In the genomic region with DNA sequence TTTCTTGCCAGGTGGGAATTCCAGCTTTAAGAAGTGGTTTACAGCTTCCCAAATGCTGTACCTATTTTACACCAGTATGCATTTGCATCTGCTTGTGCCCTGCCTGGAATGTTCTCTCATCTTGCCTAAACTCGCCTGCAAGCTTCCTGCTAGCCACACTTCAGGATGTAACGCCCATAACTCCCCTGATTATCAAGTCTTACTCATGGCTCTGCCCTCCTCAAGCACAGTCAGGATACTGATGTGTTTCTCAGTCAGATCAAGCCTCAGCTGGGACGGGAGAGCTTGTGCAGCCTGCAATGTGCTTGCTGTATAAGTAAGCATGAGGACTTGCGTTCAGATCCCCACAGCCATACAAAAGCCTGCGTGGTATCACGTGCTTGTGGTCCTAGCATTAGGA, we compare ENCODE assay signal across 15 mouse cellular contexts.
"Had no signal": no experiment of that assay in that cellular context is flagged by ENCODE, and none has a peak within 500 bp of the region (broad histone marks: within the 10 kb centered on the region; RNA-seq: fewer than 3 reads in every experiment).

No protein-coding gene starts in this region.

- H3K36me3 ChIP-seq: lung, embryonic 15.5 days; midbrain, embryonic 13.5 days; midbrain, embryonic 15.5 days; neural tube, embryonic 12.5 days; stomach, embryonic 15.5 days had no signal

- H3K9me3 ChIP-seq: lung, embryonic 15.5 days; megakaryocyte, embryonic 14.5 days; midbrain, embryonic 13.5 days; midbrain, embryonic 15.5 days; neural tube, embryonic 12.5 days; stomach, embryonic 15.5 days had no signal

- H3K4me3 ChIP-seq: lung, embryonic 15.5 days; megakaryocyte, embryonic 14.5 days; midbrain, embryonic 13.5 days; midbrain, embryonic 15.5 days; neural tube, embryonic 12.5 days; stomach, embryonic 15.5 days had no signal

- H3K4me1 ChIP-seq: midbrain, embryonic 13.5 days; midbrain, embryonic 15.5 days; neural tube, embryonic 12.5 days; stomach, embryonic 15.5 days had no signal

- H3K27ac ChIP-seq: lung, embryonic 15.5 days; macrophage; midbrain, embryonic 13.5 days; midbrain, embryonic 15.5 days; neural tube, embryonic 12.5 days; stomach, embryonic 15.5 days had no signal

- H3K9ac ChIP-seq: liver, postnatal 0 days; lung, embryonic 15.5 days; midbrain, embryonic 13.5 days; midbrain, embryonic 15.5 days; neural tube, embryonic 12.5 days; stomach, embryonic 15.5 days had no signal

- DNase-seq: liver, postnatal 0 days; lung, adult 2 months; lung, postnatal 14 days; lung, postnatal 36 days; right cerebral cortex, postnatal 14 days; thymus, adult 2 months; thymus, postnatal 25 days; thymus, postnatal 4 days had no signal

- H3K27me3 ChIP-seq: lung, embryonic 15.5 days; midbrain, embryonic 13.5 days; midbrain, embryonic 15.5 days; neural tube, embryonic 12.5 days; stomach, embryonic 15.5 days had no signal
